Mouse (Mus musculus) testis, adult 2 months (tissue): ENCODE results near the gene Ctsh. TPM values are rescaled to one million over a fixed set of nuclear protein-coding genes. Genes with fewer than 3 reads are reported as not detected.
A peak's percentile ranks its signal among the peaks of the same experiment; 100 is the strongest.

Source experiments
- H3K27ac ChIP-seq: fragments of 200-500 bp; 2 replicates; pipeline ENCODE4 v1.5.1; 2012; ENCODE audit warnings: low read depth, low read length; ENCODE audit not compliant: control insufficient read depth, insufficient read depth
- H3K27me3 ChIP-seq: fragments of 200-500 bp; 2 replicates; pipeline ENCODE4 v1.6.1; 2012; ENCODE audit warnings: mild to moderate bottlenecking, low read length, moderate library complexity; ENCODE audit not compliant: control insufficient read depth, insufficient read depth
- H3K36me3 ChIP-seq: fragments of 200-500 bp; 2 replicates; pipeline ENCODE4 v1.6.1; 2012; ENCODE audit warnings: mild to moderate bottlenecking, low read length; ENCODE audit not compliant: control insufficient read depth, insufficient read depth
- H3K4me1 ChIP-seq: fragments of 200-500 bp; 2 replicates; pipeline ENCODE4 v1.6.1; 2012; ENCODE audit warnings: low read length; ENCODE audit not compliant: control insufficient read depth, insufficient read depth
- H3K4me3 ChIP-seq: fragments of 200-500 bp; 2 replicates; pipeline ENCODE4 v1.5.1; 2012; ENCODE audit warnings: low read depth, mild to moderate bottlenecking, low read length, moderate library complexity, mixed read lengths; ENCODE audit not compliant: control insufficient read depth
- CTCF ChIP-seq: fragments of 200-500 bp; IDR thresholded peaks from 2 replicates; pipeline ENCODE4 v1.5.1; 2012; ENCODE audit warnings: low read depth, mild to moderate bottlenecking, inconsistent platforms, low read length, moderate library complexity; ENCODE audit not compliant: control insufficient read depth, insufficient read depth, insufficient replicate concordance
- POLR2A ChIP-seq: fragments of 200-500 bp; IDR thresholded peaks from 2 replicates; pipeline ENCODE4 v1.6.1; 2012; ENCODE audit warnings: low read depth, mild to moderate bottlenecking, inconsistent platforms, low read length, moderate library complexity; ENCODE audit not compliant: control insufficient read depth
- polyA plus RNA-seq: library from polyadenylated mRNA; depleted of rRNA; stranded (reverse); fragments of >200 nt; gene quantifications from 2 replicates; pipeline ENCODE4 v1.2.3, GENCODE M21; 2012

Ctsh gene
- polyA plus RNA-seq, 1 experiment: 6.5 TPM

- H3K36me3 ChIP-seq: no peaks in the 10 kb centered on the region
Observed at GRCm38 (mm10) chr9:90089339-90090104, 35.6 kb downstream of the Ctsh start.

DNA sequence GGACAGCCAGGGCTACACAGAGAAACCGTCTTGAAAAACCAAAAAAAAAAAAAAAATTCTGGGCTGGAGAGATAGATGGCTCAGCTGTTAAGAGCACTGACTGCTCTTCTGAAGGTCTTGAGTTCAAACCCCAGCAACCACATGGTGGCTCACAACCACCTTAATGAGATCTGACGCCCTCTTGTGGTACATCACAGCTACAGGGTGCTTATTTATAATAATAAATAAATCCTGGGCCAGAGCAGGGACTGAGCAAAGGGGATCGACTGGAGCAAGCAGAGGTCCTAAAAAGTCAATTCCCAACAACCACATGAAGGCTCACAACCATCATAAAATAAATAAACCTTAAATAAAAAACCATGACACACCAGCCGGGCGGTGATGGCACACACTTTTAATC lies 45.0 kb downstream of the Ctsh start:
- TF ChIP-seq CTCF (no peak), POLR2A (no peak)
- H3K27me3 ChIP-seq: no peaks in the 10 kb centered on the region
- H3K36me3 ChIP-seq: no peaks in the 10 kb centered on the region; the same call in 1 of the 2 replicates
- no peak overlapping the region for H3K4me3 ChIP-seq
- no peaks in the 10 kb centered on the region for H3K4me1 ChIP-seq
- no peak overlapping the region for H3K27ac ChIP-seq

More at GRCm38 (mm10) chr9:90089339-90090104, 35.6 kb downstream of the Ctsh start:
- no peak for TF ChIP-seq POLR2A
- TF ChIP-seq CTCF: no peak
- H3K4me3 ChIP-seq: no peak overlapping the region
- H3K4me1 ChIP-seq: no peaks in the 10 kb centered on the region
- H3K27me3 ChIP-seq: no peaks in the 10 kb centered on the region
- H3K27ac ChIP-seq: no peak overlapping the region

GRCm38 (mm10) chr9:90100760-90101159 lies 46.8 kb downstream of the Ctsh start:
- no peak; the same call in 1 of the 2 replicates for TF ChIP-seq CTCF
- TF ChIP-seq POLR2A: no peak
- Histone ChIP-seq H3K36me3 (no peaks in the 10 kb centered on the region; the same call in 1 of the 2 replicates), H3K27ac (no peak overlapping the region)

DNA sequence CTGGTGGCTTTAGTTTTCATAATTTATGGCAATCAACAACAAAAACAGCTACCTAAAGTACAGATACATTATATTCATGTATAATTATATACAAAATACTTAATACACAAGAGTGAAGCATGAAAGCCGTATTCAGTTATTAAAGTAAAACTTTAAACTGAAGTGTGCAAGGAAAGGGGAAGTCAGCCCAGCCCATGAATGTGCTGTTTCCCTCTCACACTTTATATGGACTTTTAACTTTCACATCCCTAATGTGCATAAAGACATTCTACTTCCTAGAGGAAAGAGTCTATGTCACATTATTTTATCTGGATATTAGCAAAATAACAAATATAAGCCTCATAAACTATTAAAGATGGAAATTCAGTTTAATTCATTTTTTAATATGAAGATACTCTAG lies 51.5 kb downstream of the Ctsh start:
- Histone ChIP-seq H3K36me3 (no peaks in the 10 kb centered on the region; the same call in 1 of the 2 replicates), H3K4me3 (no peak overlapping the region), H3K27ac (no peak overlapping the region), H3K4me1 (no peaks in the 10 kb centered on the region; the same call in 1 of the 2 replicates), H3K27me3 (no peaks in the 10 kb centered on the region)
- no peak for TF ChIP-seq CTCF
- no peak for TF ChIP-seq POLR2A

More at GRCm38 (mm10) chr9:90100760-90101159, 46.8 kb downstream of the Ctsh start:
- H3K4me3 ChIP-seq: no peak overlapping the region
- H3K4me1 ChIP-seq: no peaks in the 10 kb centered on the region
- H3K27me3 ChIP-seq: no peaks in the 10 kb centered on the region

DNA sequence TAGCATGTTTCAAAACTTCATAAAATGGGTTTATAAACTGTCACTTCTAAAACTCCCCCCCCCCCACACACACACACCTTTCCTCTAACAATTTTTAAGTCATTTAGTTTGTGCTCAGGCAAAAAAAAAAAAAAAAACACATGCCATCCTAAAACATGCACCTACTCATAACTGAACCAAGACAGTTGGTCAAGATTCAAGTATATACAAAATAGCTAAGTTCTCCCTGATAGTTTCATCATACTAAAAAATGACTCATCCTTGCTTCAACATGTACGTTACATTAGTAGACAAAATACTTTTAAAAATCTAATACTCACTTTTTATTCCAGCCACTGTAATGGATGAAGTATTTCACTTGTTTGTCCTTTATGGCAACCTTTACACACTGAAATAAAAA lies 53.0 kb downstream of the Ctsh start:
- TF ChIP-seq POLR2A (no peak), CTCF (no peak)
- Histone ChIP-seq H3K4me1 (no peaks in the 10 kb centered on the region; the same call in none of the 2 replicates), H3K27me3 (no peaks in the 10 kb centered on the region), H3K27ac (no peak overlapping the region), H3K4me3 (no peak overlapping the region), H3K36me3 (peaks cover 1% of the 10 kb centered on the region; the same call in 1 of the 2 replicates)

GRCm38 (mm10) chr9:90108272-90108671 lies 54.3 kb downstream of the Ctsh start:
- Histone ChIP-seq H3K27me3 (no peaks in the 10 kb centered on the region), H3K36me3 (peaks cover 1% of the 10 kb centered on the region; the same call in 1 of the 2 replicates), H3K4me1 (no peaks in the 10 kb centered on the region; the same call in none of the 2 replicates), H3K27ac (no peak overlapping the region), H3K4me3 (no peak overlapping the region)
- no peak for TF ChIP-seq POLR2A
- no peak for TF ChIP-seq CTCF

- H3K27me3 ChIP-seq: no peaks in the 10 kb centered on the region
- H3K4me1 ChIP-seq: no peaks in the 10 kb centered on the region; the same call in none of the 2 replicates
- H3K36me3 ChIP-seq: peaks cover 1% of the 10 kb centered on the region; the same call in 1 of the 2 replicates
- TF ChIP-seq CTCF (no peak), POLR2A (no peak)
- H3K27ac ChIP-seq: no peak overlapping the region
- no peak overlapping the region for H3K4me3 ChIP-seq
Observed at GRCm38 (mm10) chr9:90109386-90109785, 55.4 kb downstream of the Ctsh start.

- Histone ChIP-seq H3K4me3 (peak overlapping the region; percentile 99), H3K27ac (peak overlapping the region; percentile 100), H3K27me3 (no peaks in the 10 kb centered on the region), H3K4me1 (no peaks in the 10 kb centered on the region; the same call in none of the 2 replicates), H3K36me3 (peaks cover 1% of the 10 kb centered on the region; the same call in 1 of the 2 replicates)
- TF ChIP-seq POLR2A: no peak
- no peak for TF ChIP-seq CTCF
Observed at GRCm38 (mm10) chr9:90113151-90113550, 59.2 kb downstream of the Ctsh start.
